Mouse (Mus musculus): Measurements from ENCODE around the gene Lce1g. TPM values are rescaled to one million over a fixed set of nuclear protein-coding genes. Genes with fewer than 3 reads are reported as not detected.

Lce1g gene
- total RNA-seq (2021), result not detected

DNA sequence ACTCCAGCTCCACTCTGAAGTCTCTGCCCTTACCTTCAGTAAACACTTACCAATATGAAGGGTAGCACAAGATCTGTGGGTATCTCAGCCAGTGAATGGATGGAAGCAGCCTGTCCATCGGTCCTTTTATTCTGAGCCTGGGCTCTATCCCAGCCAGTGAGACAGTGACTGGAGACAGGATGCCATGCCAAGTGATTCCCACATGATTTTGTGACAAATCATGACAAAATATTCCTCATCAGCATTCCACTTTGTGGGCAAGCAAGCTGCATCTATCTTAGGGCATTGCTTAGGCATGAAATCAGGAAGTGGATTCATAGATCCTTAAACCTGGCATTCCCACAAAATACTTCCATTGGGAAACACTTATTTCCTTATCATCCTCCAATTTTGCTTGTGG, at the start of gene Lce1g:
Gene Lce1g, minus strand, starts transcription at position 101 of the 400 bp plus-strand sequence.
- intact Hi-C loops (cut with DNase I), result no loop called here
- no peak for DNase-seq (ENCODE audit: extremely low spot score in 1 of 2, low spot score in 2 of 2)

DNA sequence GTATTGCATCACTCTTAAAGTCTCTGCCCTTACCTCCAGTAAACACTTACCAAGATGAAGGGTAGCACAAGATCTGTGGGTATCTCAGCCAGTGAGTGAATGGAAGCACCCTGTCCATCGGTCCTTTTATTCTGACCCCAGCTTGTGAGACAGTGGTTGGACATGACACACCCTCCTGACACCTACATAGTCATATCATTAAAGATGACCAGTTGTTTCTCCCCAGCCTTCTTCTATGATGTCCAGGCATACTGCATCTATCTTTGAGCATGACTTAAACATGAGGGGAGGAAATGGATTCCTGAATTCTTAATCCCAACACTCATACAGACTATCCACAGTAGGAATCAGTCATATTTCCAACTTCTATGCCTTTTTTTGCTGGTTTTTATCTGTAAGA, 38.3 kb upstream of the Lce1g start, which contains the start of gene Lce1j:
Gene Lce1j, minus strand, starts transcription at position 101 of the 400 bp plus-strand sequence.
- intact Hi-C loops (cut with DNase I), result no loop called here
- DNase-seq (ENCODE audit: extremely low spot score in 1 of 2, low spot score in 2 of 2), result no peak

- DNase-seq (ENCODE audit: extremely low spot score in 1 of 2, low spot score in 2 of 2), result no peak
- intact Hi-C loops (cut with DNase I), result no loop called here
These were observed 26.7 kb upstream of the Lce1g start, which contains the start of gene Lce1i for GRCm38 (mm10) chr3:92778799-92779198. TSS of gene Lce1i (minus strand) at chr3:92778899.

GRCm38 (mm10) chr3:92771573-92771972, 19.4 kb upstream of the Lce1g start:
- intact Hi-C loops (cut with DNase I), result no loop called here
- DNase-seq (ENCODE audit: extremely low spot score in 1 of 2, low spot score in 2 of 2), result no peak

- no peak for DNase-seq (ENCODE audit: extremely low spot score in 1 of 2, low spot score in 2 of 2)
These were observed 12.8 kb upstream of the Lce1g start, which contains the start of gene Lce1h for GRCm38 (mm10) chr3:92764965-92765364. TSS of gene Lce1h (minus strand) at chr3:92765065.

DNA sequence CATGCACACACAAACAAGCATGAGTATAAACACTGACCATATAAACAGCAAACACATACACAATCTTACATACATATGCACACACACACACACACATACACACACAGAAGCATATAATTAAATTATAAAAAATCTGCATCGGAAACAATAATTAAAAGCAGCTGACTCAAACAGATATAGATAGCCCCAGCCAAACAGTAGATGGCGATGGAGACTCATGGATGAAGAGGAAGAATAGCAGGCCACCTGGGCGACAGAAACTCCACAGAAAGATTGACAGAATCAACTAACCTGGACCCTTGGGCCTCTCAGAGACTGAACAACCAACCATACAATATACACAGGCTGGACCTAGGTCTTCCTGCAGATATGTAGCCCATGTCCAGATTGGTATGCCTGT, 1.1 kb upstream of the Lce1g start:
- intact Hi-C loops (cut with DNase I), result no loop called here
- DNase-seq (ENCODE audit: extremely low spot score in 1 of 2, low spot score in 2 of 2), result no peak

More at GRCm38 (mm10) chr3:92764965-92765364, 12.8 kb upstream of the Lce1g start, which contains the start of gene Lce1h:
- intact Hi-C loops (cut with DNase I), result no loop called here

- intact Hi-C loops (cut with DNase I), result no loop called here
- no peak for DNase-seq (ENCODE audit: extremely low spot score in 1 of 2, low spot score in 2 of 2)
These were observed 13.1 kb downstream of the Lce1g start, which contains the start of gene Gm38119 for GRCm38 (mm10) chr3:92738996-92739395. TSS of gene Gm38119 (minus strand) at chr3:92739096.

DNA sequence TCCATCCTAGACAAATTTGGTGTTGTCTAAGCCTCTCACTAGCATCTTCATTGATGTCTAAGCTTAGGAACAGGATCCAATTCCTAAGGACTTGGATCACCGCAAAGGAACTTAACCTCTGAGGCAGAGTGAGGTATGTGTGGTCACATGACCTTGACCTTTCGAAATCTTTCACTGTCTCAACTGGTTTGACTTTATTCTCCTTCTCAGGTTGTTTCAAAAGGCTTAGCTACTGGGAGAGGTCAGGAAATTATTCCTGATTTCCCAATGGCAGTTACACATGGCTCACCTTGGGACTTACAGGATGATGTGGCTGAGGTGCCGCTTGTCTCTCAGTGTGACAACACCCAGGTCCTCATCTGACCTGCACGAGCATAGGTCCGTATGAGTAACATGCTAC, 29.5 kb downstream of the Lce1g start:
- intact Hi-C loops (cut with DNase I), result no loop called here
- no peak for DNase-seq (ENCODE audit: extremely low spot score in 1 of 2, low spot score in 2 of 2)

DNA sequence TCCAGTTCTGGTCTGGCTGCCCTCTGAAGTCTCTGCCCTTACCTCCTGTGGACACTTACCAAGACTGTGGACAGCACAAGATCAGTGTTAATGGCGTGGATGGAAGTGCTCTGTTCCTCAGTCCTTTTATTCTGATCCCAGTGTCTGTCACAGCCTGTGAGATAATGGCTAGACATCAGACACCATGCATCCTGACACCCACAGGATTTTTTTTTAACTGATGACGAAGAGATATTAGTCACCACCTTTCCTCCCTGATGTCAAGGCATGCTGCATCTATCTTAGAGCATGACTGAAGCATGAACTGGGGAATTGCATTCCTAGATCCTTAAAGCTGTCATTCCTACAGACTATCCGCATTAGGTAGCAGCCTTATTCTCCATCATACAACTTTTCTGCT, 31.9 kb downstream of the Lce1g start, which contains the start of gene Lce1f:
Gene Lce1f, minus strand, starts transcription at position 101 of the 400 bp plus-strand sequence.
- DNase-seq (ENCODE audit: extremely low spot score in 1 of 2, low spot score in 2 of 2), result no peak
- intact Hi-C loops (cut with DNase I), result no loop called here

DNA sequence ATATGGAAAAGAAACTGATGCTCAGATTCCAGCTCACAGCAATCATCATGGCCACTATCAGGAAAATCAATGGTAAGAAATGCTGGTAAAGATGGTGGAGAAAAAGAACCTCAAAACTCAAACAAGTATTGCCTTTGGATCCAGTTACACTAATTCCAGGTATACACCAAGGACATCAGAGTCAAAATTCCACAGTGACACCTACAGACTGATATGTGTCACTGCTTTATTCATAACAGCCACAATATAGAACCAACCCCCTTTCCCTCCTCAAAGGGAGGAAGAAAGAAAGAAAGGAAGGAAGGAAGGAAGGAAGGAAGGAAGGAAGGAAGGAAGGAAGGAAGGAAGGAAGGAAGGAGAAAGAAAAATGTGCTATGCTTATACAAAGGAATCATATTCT, 37.0 kb downstream of the Lce1g start:
- intact Hi-C loops (cut with DNase I), result no loop called here
- DNase-seq (ENCODE audit: extremely low spot score in 1 of 2, low spot score in 2 of 2), result no peak

DNA sequence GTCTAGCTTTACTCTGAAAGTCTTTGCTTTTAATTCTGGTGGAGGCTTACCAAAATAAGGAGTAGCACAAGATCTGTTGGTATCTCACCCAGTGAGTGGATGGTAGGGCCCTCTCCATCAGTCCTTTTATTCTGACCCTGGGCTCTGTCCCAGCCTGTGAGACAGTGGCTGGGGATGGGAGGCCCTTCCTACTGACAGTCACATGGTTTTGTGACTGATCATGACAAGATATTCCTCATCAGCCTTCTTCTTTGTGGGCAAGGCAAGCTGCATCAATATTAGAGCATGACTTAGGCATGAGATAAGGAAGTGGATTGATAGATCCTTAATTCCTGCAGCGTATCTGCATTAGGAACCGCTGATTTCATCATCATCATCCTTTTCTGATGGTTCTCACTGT, 43.2 kb downstream of the Lce1g start, which contains the start of gene Lce1e:
Gene Lce1e, minus strand, starts transcription at position 101 of the 400 bp plus-strand sequence.
- no peak for DNase-seq (ENCODE audit: extremely low spot score in 1 of 2, low spot score in 2 of 2)
- intact Hi-C loops (cut with DNase I), result no loop called here

Other genes starting within 250 kb of the Lce1g start
- gene 2310046K23Rik, start 217.8 kb downstream of the Lce1g start, total RNA-seq (2021), result not detected
- not detected for gene Ivl, start 178.6 kb downstream of the Lce1g start, total RNA-seq (2021)
- gene Smcp, start 163.3 kb downstream of the Lce1g start, total RNA-seq (2021), result not detected
- gene 2210017I01Rik, start 144.8 kb downstream of the Lce1g start, total RNA-seq (2021), result not detected
- gene Lce6a, start 130.7 kb downstream of the Lce1g start, total RNA-seq (2021), result not detected
- not detected for gene Lce1a1, start 104.0 kb downstream of the Lce1g start, total RNA-seq (2021)
- not detected for gene Lce1b, start 95.4 kb downstream of the Lce1g start, total RNA-seq (2021)
- gene Lce1a2, start 82.0 kb downstream of the Lce1g start, total RNA-seq (2021), result not detected
- gene Lce1c, start 73.1 kb downstream of the Lce1g start, total RNA-seq (2021), result not detected
- gene Lce1d, start 65.1 kb downstream of the Lce1g start, total RNA-seq (2021), result not detected
- gene Lce1e, start 43.3 kb downstream of the Lce1g start, total RNA-seq (2021), result not detected
- gene Lce1f, start 32.0 kb downstream of the Lce1g start, total RNA-seq (2021), result not detected
- gene Gm38119, start 13.2 kb downstream of the Lce1g start, total RNA-seq (2021), result not detected
- gene Lce1h, start 12.7 kb upstream of the Lce1g start, total RNA-seq (2021), result not detected
- gene Lce1i, start 26.6 kb upstream of the Lce1g start, total RNA-seq (2021), result not detected
- not detected for gene Lce1j, start 38.2 kb upstream of the Lce1g start, total RNA-seq (2021)
- gene Lce1k, start 55.6 kb upstream of the Lce1g start, total RNA-seq (2021), result not detected
- not detected for gene Kprp, start 74.9 kb upstream of the Lce1g start, total RNA-seq (2021)
- not detected for gene Lce1l, start 98.9 kb upstream of the Lce1g start, total RNA-seq (2021)
- not detected for gene 2310050C09Rik, start 117.9 kb upstream of the Lce1g start, total RNA-seq (2021)
- not detected for gene Lce3a, start 173.9 kb upstream of the Lce1g start, total RNA-seq (2021)
- gene Lce3b, start 180.6 kb upstream of the Lce1g start, total RNA-seq (2021), result not detected
- not detected for gene Lce3c, start 192.1 kb upstream of the Lce1g start, total RNA-seq (2021)
- gene Lce3d, start 205.1 kb upstream of the Lce1g start, total RNA-seq (2021), result not detected
- not detected for gene Lce3e, start 214.7 kb upstream of the Lce1g start, total RNA-seq (2021)
- not detected for gene Lce3f, start 239.9 kb upstream of the Lce1g start, total RNA-seq (2021)